Mouse (Mus musculus): Measurements from ENCODE around the gene Rflnb.

Rflnb gene

GRCm38 (mm10) chr11:75990965-75991835 lies 36.4 kb downstream of the Rflnb start:
- no peak for DNase-seq (ENCODE audit: low read depth, low spot score)

DNA sequence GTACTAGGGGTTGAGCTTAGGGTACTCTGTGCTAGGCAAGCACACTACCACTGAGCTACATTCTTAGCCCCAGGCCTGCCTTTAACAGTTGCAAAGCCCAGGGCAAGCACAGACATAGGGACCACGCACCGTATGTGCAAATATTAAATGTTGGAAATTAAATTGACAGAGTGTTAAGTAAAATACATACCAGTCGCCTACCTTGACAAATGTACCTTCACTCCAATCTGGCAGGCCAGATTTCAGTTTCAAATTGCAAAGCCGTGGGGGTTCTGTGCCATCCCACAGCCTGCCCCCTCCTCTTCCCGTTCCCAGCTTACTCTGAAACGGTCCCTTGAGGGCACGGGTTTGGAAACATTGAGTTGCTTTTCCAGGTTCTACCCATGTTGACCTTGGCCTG lies 41.6 kb downstream of the Rflnb start:
- DNase-seq (ENCODE audit: low read depth, low spot score): no peak

DNA sequence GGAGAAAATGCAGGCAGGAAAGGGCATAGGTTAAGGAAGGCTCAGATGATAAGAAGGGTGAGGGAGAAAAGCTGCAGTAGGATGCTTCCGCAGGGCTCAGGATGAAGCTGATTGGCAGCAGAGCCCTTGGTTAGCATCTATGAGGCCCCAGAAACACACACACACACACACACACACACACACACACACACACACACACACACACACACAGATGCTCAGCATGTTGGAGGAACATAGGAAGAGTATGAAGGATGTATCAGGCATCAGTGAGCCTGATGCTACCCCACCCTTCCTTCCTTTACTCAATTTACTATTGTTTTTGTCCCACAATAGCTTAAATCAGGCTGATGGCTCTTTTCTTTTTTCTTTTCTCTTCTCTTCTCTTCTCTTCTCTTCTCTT lies 43.0 kb downstream of the Rflnb start:
- DNase-seq (ENCODE audit: low read depth, low spot score): no peak

- DNase-seq (ENCODE audit: low read depth, low spot score): no peak
These were observed 44.4 kb downstream of the Rflnb start for GRCm38 (mm10) chr11:75983194-75983593.

GRCm38 (mm10) chr11:75980413-75980812 lies 47.2 kb downstream of the Rflnb start:
- no peak for DNase-seq (ENCODE audit: low read depth, low spot score)

- no peak for DNase-seq (ENCODE audit: low read depth, low spot score)
These were observed 49.5 kb downstream of the Rflnb start for GRCm38 (mm10) chr11:75978051-75978450.

GRCm38 (mm10) chr11:75976748-75977147 lies 50.8 kb downstream of the Rflnb start:
- no peak for DNase-seq (ENCODE audit: low read depth, low spot score)

DNA sequence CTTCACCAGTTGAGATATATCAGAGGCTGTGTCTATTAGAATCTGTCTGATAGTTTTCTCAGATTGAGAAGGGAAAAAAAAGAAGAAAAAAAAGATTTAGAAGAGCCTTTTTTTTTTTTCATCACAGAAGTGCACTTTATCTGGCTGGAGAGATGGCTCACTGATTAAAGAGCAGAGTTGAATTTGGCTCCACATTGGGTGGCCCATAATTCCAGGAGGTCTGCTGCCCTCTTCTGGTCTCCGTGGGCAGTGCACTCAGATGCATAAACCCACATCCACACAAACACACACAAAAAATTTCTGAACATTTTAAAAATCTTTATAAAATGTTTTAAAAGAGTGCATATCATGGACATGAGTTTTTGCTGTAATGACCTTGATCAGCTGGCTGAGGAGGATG lies 53.6 kb downstream of the Rflnb start:
- DNase-seq (ENCODE audit: low read depth, low spot score): no peak

DNA sequence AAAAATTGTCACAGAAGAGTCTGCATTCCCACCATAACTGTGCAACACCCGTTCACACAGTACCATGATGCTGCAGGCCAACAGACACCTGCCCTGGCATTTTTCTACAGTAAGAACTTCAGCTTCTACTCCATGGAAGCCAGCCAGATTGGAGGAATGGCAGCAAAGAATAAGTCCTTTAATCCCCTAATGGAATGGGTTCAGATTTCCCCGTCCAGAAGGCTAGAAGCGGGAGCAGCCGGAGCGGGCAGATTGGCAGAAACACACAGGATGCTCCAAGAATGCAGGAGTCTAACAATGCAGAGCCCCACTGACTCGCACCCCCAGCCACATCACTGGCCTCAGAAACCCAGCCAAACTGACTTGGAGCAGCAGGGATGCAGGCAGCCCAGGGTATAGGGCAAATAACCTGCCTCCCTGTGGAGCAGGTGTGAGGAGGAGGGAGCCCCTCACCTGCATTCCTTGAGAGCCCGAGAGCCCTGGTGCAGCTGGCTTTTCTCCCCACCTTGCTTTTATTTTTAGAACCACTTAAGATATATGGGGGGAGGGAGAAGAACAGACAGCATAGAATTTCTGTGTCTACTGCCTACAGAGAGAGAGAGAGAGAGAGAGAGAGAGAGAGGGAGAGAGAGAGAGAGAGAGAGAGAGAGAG lies 54.5 kb downstream of the Rflnb start:
- DNase-seq (ENCODE audit: low read depth, low spot score): no peak

DNA sequence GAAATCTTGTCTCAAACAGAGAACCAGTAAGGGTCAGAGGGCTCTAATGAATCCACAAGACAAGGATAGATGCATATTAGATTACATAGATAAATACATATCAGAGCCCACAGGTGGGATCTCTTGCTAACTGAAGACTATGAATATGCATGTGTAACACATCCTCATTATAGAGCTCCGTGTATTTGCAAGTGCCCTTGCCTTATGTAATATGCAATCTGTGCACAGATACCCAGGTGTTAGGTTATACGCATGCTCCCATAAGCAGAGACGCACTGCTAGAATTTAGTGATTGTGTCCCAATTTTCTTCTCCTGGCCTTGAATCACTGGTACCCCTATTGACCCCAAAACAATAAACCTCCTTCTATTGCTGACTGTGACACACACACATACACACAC lies 55.4 kb downstream of the Rflnb start:
- no peak for DNase-seq (ENCODE audit: low read depth, low spot score)

GRCm38 (mm10) chr11:75970629-75971028 lies 57.0 kb downstream of the Rflnb start:
- no peak for DNase-seq (ENCODE audit: low read depth, low spot score)
